Mouse (Mus musculus): ENCODE measurements around the gene Acvr2a. TPM values are rescaled to one million over a fixed set of nuclear protein-coding genes. Genes with fewer than 3 reads are reported as not detected.

Acvr2a gene
- polyA plus RNA-seq (2015; fragmentation: Illumina TruSeq; extraction: RNeasy Lipid Tissue Mini Kit (QIAGEN cat#74804); ENCODE audit: insufficient read depth, low read depth, low replicate concordance) = 3.5 TPM

DNA sequence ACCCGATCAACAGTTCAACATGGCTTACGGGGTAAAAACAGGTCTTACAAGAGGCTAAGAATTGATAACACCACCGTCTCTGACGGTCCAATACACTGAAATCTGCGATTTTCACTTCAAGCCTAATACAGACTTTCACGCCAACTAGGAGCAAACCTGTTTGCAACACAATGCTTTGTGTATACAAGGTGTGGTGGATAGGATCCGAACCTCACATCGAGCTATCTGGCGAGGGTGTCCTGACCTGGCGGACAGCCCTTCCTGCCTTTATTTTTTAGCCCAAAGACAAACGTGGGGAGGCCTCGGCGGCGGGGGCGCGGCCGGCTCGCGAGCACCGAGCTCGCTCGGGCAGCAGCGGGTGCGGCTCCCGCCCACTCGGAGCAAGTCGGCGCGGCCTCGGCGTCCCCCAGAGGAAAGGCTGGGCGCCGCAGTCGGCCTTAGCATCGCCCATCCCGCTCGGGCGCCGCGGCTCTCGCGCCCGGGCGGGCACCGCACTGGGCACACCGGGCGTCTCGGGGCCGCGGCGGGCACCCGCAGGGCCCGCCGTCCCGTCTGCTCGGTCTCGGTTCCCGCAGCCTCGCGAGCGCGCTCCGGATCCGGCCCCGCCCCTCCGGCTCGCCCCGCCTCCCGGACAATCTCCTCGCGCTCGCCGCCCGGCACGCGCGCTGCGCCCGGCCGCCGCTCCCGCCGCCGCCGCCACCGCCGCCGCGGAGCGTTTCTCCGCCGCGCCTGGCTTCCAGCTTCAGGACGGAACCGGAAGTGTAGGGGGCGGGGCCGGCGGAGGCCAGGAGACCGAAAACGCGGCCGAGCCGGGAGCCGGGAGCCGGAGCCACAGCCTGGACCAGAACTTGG, at the start of gene Acvr2a:
Gene Acvr2a, plus strand, starts transcription at position 739 of the 852 bp plus-strand sequence.

DNA sequence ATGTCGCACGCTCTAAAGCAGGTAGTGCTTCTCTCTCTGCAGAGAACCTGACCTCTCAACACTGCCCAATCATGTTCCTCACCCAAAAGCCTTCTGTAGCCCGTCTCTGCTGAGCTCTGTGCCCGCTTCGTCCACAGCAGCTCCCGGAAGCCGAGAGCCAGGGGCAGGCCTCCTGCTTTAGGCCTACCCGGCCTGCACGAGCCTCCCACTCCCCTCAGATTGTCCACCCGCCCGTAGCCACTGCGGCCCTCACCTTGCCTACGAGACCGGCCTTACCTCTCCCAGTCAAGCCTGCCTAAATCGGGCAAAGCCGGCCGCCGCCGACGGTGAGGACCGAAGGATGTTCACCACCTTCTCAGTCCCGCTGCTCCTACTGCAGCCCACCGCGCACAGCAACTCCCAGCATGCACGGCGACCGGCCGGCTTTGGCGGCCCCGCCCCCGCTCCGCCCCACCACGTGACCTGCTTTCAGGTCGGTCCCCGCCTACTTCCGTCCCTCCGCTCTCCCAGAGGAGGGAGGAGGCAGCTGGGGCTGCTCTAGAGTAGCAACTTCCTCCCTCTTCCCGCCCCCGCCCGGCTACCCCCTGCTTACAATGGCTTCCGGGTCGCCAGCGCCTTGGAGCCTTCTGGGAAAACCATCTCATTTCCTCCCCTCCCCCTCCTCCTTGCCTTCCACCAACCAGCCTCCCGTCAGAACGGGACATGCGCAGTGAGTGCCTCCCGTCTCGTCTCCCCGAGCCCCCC, 135.1 kb downstream of the Acvr2a start, which contains the start of gene Mbd5:
Gene Mbd5, plus strand, starts transcription at position 668 of the 744 bp plus-strand sequence.

DNA sequence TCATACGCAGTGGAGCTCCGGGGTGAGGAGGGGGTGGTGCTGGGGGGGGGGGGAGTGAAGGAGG, 136.2 kb downstream of the Acvr2a start, which contains the start of gene Orc4:
Gene Orc4, minus strand, starts transcription at position 26 of the 64 bp plus-strand sequence.

Other genes starting within 250 kb of the Acvr2a start
- gene Mbd5, start 135.4 kb downstream of the Acvr2a start, polyA plus RNA-seq (2015; fragmentation: Illumina TruSeq; extraction: RNeasy Lipid Tissue Mini Kit (QIAGEN cat#74804); ENCODE audit: insufficient read depth, low read depth, low replicate concordance) = 3.7 TPM
- gene Orc4, start 136.2 kb downstream of the Acvr2a start, polyA plus RNA-seq (2015; fragmentation: Illumina TruSeq; extraction: RNeasy Lipid Tissue Mini Kit (QIAGEN cat#74804); ENCODE audit: insufficient read depth, low read depth, low replicate concordance) = 17.5 TPM